Mouse (Mus musculus): ENCODE measurements around the gene Methig1. TPM values are rescaled to one million over a fixed set of nuclear protein-coding genes. Genes with fewer than 3 reads are reported as not detected.
"Not testable (repeated sequence)": the region's sequence is repeated elsewhere in the genome, so short reads cannot be mapped to it uniquely, and the experiment has no call there.

Gene Methig1
- not detected in 2 replicates for polyA plus RNA-seq (2012; rRNA removed)

GRCm38 (mm10) chr15:100352711-100353250 lies at the start of gene Methig1, which contains the start of gene Mettl7a2:
Gene Methig1, plus strand, starts transcription at chr15:100353149.
Gene Mettl7a2, plus strand, starts transcription at chr15:100353200.
- H3K36me3 ChIP-seq (ENCODE audit: control insufficient read depth, insufficient read depth, low read length) = no peaks in the 10 kb centered on the region
- WGBS = 60% methylated on average over 10 of the region's 10 CpGs
- H3K27me3 ChIP-seq (ENCODE audit: control insufficient read depth, insufficient read depth, low read length) = peaks cover 15% of the 10 kb centered on the region
- no peak within 1 kb of the TSS for H3K4me3 ChIP-seq (ENCODE audit: low read depth, low read length)
- no peak within 1 kb of the TSS for H3K27ac ChIP-seq (ENCODE audit: insufficient read depth, low read depth, low read length)
- TF ChIP-seq CTCF (IDR thresholded peaks at IDR 0.05; ENCODE audit: extremely low read depth, insufficient read length, insufficient replicate concordance, low read depth, low read length) (no peak), POLR2A (IDR thresholded peaks at IDR 0.05; ENCODE audit: low read depth, low read length) (no peak)
- H3K4me1 ChIP-seq (ENCODE audit: control insufficient read depth, insufficient read depth, insufficient read length, low read length) = no peaks in the 10 kb centered on the region

DNA sequence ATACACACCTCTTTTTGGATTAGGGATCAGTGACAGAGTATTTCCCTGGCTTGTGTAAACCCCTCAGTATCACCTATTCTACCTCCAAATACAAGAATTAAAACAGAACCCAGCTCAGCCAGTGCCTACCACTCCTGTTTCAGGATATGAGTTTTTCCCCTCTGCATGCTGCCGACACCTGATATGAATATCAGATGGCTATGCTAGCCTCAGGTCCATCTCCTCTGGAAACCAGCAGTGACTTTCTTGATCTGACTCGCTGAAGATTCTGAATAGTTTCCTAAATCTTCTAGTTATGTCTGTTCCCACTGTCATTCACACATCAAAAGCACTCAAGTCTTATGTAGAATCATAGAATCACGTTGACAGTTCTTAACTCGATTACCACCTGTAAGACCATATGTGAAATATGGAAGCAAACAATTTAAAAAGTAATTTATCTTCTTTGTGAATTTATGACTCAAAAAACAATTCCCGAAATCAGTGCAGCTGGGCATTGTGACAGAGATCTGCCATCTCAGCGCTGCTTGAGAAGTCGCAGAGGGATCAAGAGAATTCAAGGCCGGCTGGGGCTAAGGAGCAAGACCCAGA lies 49.4 kb upstream of the Methig1 start:
- TF ChIP-seq POLR2A (IDR thresholded peaks at IDR 0.05; ENCODE audit: low read depth, low read length) (no peak), CTCF (IDR thresholded peaks at IDR 0.05; ENCODE audit: extremely low read depth, insufficient read length, insufficient replicate concordance, low read depth, low read length) (no peak)
- Histone ChIP-seq H3K4me3 (ENCODE audit: low read depth, low read length) (peak overlapping the region; percentile 38), H3K4me1 (ENCODE audit: control insufficient read depth, insufficient read depth, insufficient read length, low read length) (no peaks in the 10 kb centered on the region), H3K27ac (ENCODE audit: insufficient read depth, low read depth, low read length) (peak overlapping the region; percentile 99), H3K36me3 (ENCODE audit: control insufficient read depth, insufficient read depth, low read length) (no peaks in the 10 kb centered on the region), H3K27me3 (ENCODE audit: control insufficient read depth, insufficient read depth, low read length) (no peaks in the 10 kb centered on the region)
- WGBS = 25% methylated on average over 8 of the region's 8 CpGs

- H3K27me3 ChIP-seq (ENCODE audit: control insufficient read depth, insufficient read depth, low read length) = no peaks in the 10 kb centered on the region
- peak within 1 kb of the TSS; percentile 99 for H3K27ac ChIP-seq (ENCODE audit: insufficient read depth, low read depth, low read length)
- TF ChIP-seq CTCF (IDR thresholded peaks at IDR 0.05; ENCODE audit: extremely low read depth, insufficient read length, insufficient replicate concordance, low read depth, low read length) (no peak), POLR2A (IDR thresholded peaks at IDR 0.05; ENCODE audit: low read depth, low read length) (peak; percentile 61; the same call in 1 of the 2 replicates)
- WGBS = 1% methylated on average over 24 of the region's 30 CpGs
- H3K4me3 ChIP-seq (ENCODE audit: low read depth, low read length) = peak within 1 kb of the TSS; percentile 96
- no peaks in the 10 kb centered on the region for H3K36me3 ChIP-seq (ENCODE audit: control insufficient read depth, insufficient read depth, low read length)
- H3K4me1 ChIP-seq (ENCODE audit: control insufficient read depth, insufficient read depth, insufficient read length, low read length) = no peaks in the 10 kb centered on the region
Measured at GRCm38 (mm10) chr15:100304019-100304991, 48.6 kb upstream of the Methig1 start, which contains the start of gene Mettl7a1. Gene Mettl7a1, plus strand, starts transcription at chr15:100304140.

DNA sequence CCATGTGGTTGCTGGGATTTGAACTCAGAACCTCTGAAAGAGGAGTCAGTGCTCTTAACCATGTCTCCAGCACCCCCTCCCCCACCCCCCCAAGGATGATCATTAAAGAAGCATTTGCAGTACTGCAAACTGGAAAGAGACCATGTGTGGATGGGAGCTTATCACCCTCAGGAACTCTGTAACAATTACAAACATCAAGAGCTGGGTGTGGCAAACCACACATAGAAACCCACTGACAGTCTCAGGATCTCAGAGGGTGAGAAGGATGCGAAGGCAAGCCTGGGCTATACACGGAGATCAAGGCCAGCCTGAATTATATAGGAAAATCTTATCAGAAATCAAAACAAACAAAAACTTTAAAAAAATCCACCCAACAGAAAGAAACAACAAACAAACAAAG lies 46.7 kb upstream of the Methig1 start:
- H3K27ac ChIP-seq (ENCODE audit: insufficient read depth, low read depth, low read length) = no peak overlapping the region

DNA sequence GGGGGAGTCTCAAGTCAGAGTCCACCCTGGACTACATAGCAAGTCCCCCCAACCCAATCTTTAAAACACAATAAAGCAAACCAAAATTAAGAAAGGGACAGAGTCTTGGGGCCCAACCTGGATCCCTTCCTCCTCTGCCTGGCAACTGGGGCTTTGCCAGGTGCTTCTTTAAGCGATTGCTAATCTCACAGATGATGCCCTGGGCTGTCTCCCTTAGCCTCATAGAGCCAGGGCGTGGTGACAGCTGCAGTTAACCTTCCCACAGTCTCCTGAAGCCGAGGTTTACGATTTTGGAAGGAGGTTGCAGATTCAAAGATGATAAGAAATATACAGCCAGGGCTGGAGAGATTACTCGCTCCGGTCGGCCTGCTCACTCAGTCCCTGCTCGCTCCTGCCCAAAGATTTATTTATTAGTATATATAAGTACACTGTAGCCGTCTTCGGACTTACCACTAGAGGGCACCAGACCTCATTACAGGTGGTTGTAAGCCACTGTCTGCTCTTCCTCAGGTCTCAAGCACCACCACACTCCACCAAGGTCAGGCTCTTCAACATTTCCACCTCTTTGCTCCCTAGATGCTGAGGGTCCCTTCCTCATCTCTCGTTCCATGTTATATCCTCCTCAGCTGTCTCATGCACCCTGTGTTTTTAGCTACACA lies 45.4 kb upstream of the Methig1 start:
- TF ChIP-seq CTCF (IDR thresholded peaks at IDR 0.05; ENCODE audit: extremely low read depth, insufficient read length, insufficient replicate concordance, low read depth, low read length) = peak; percentile 37; the same call in 1 of the 2 replicates
- H3K4me1 ChIP-seq (ENCODE audit: control insufficient read depth, insufficient read depth, insufficient read length, low read length); H3K4me3 ChIP-seq (ENCODE audit: low read depth, low read length); H3K27ac ChIP-seq (ENCODE audit: insufficient read depth, low read depth, low read length); H3K36me3 ChIP-seq (ENCODE audit: control insufficient read depth, insufficient read depth, low read length); H3K27me3 ChIP-seq (ENCODE audit: control insufficient read depth, insufficient read depth, low read length): not testable (repeated sequence)
- WGBS = 10% methylated on average over 11 of the region's 11 CpGs

More for the DNA sequence above, 46.7 kb upstream of the Methig1 start:
- H3K27me3 ChIP-seq (ENCODE audit: control insufficient read depth, insufficient read depth, low read length) = no peaks in the 10 kb centered on the region
- no peaks in the 10 kb centered on the region for H3K4me1 ChIP-seq (ENCODE audit: control insufficient read depth, insufficient read depth, insufficient read length, low read length)
- no peaks in the 10 kb centered on the region for H3K36me3 ChIP-seq (ENCODE audit: control insufficient read depth, insufficient read depth, low read length)
- WGBS = 65% methylated on average over 2 of the region's 2 CpGs
- TF ChIP-seq POLR2A (IDR thresholded peaks at IDR 0.05; ENCODE audit: low read depth, low read length) (no peak), CTCF (IDR thresholded peaks at IDR 0.05; ENCODE audit: extremely low read depth, insufficient read length, insufficient replicate concordance, low read depth, low read length) (no peak)
- no peak overlapping the region for H3K4me3 ChIP-seq (ENCODE audit: low read depth, low read length)

- no peak for TF ChIP-seq POLR2A (IDR thresholded peaks at IDR 0.05; ENCODE audit: low read depth, low read length)
- no peak for TF ChIP-seq CTCF (IDR thresholded peaks at IDR 0.05; ENCODE audit: extremely low read depth, insufficient read length, insufficient replicate concordance, low read depth, low read length)
- Histone ChIP-seq H3K27ac (ENCODE audit: insufficient read depth, low read depth, low read length) (no peak overlapping the region), H3K4me1 (ENCODE audit: control insufficient read depth, insufficient read depth, insufficient read length, low read length) (peaks cover 2% of the 10 kb centered on the region; the same call in 1 of the 2 replicates), H3K27me3 (ENCODE audit: control insufficient read depth, insufficient read depth, low read length) (no peaks in the 10 kb centered on the region), H3K4me3 (ENCODE audit: low read depth, low read length) (no peak overlapping the region), H3K36me3 (ENCODE audit: control insufficient read depth, insufficient read depth, low read length) (no peaks in the 10 kb centered on the region)
- 22% methylated on average over 2 of the region's 2 CpGs for WGBS
Measured at GRCm38 (mm10) chr15:100312346-100312745, 40.6 kb upstream of the Methig1 start.
